Mouse (Mus musculus) G1E (cell line): Measurements from ENCODE around the gene Olfr711.

Experiments
- CTCF ChIP-seq: IDR thresholded peaks from 2 replicates; pipeline ENCODE4 v1.5.1; 2012; ENCODE audit warnings: low read depth, low read length, inconsistent platforms, mixed read lengths
- GATA1 ChIP-seq: IDR thresholded peaks from 2 replicates; pipeline ENCODE4 v1.6.1; 2012; ENCODE audit warnings: borderline replicate concordance, low read length, inconsistent platforms, mixed read lengths
- GATA2 ChIP-seq: IDR thresholded peaks from 2 replicates; pipeline ENCODE4 v1.6.1; 2012; ENCODE audit warnings: low read depth, low read length, inconsistent platforms, borderline replicate concordance
- POLR2AphosphoS5 ChIP-seq: IDR thresholded peaks from 2 replicates; pipeline ENCODE4 v1.6.1; 2012; ENCODE audit warnings: low read depth, low read length, inconsistent platforms; ENCODE audit not compliant: insufficient replicate concordance
- TAL1 ChIP-seq: conservative IDR thresholded peaks from 2 replicates; pipeline ENCODE4 v1.6.1; 2012; ENCODE audit warnings: low read depth, low read length, inconsistent platforms, mixed read lengths

- TF ChIP-seq GATA1 (no peak), CTCF (no peak), TAL1 (no peak), GATA2 (no peak), POLR2AphosphoS5 (no peak)
Observed at GRCm38 (mm10) chr7:107000798-107001197, 25.5 kb upstream of the Olfr711 start.
